14 mouse cellular contexts compared by ENCODE assay signal in the genomic region with DNA sequence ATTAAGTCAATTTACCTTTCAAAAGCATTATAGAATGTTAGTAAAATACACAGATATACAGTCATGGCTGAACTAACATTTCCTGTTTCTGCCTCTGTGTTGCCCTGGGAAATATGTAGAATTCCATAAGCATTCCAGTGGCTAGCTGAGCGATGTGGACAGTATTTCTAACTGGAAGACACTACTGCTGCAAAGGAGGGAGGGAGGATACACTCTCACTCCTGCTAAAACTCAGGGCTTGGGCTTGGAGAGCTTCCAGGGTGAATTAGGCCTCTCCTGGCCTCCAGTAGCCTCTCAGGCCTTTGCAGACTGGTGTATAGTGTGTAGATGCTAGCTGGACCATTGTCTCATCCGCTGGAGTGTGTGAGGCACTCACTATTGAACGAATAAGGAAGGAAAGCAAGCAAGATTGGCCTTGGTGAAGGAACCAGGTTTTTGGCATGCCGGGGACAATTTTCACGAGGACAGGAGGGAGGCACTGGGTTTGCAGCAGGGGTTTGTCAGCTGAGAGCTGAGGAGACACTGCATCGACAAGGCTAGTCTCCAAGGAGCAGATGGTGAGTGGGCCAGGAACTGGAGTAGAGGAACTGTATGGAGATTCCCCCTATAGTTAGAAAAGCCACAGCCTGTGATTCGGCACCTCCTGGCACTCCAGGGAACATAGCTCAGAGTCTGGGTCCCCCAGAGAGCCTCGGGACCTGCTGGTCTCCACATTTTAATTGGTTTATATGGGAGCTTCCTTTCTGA. TPM values are rescaled to one million over a fixed set of nuclear protein-coding genes. Genes with fewer than 3 reads are reported as not detected.
DNase-seq lines count a peak whose midpoint lies in the region; ATAC-seq and TF ChIP-seq lines count a peak whose summit lies in the region.
"Had no signal": no experiment of that assay in that cellular context is flagged by ENCODE, and none has a peak within 500 bp of the region (broad histone marks: within the 10 kb centered on the region; RNA-seq: fewer than 3 reads in every experiment).

No protein-coding gene starts in this region.

- no peak for TF ChIP-seq CTCF in Patski (IDR thresholded peaks at IDR 0.05)

- peak; percentile 62 for DNase-seq in Muller cell, postnatal 12 days (ENCODE audit: inconsistent ontology term)
- no peak for DNase-seq in Patski (ENCODE audit: low read depth, low spot score)
- peak; percentile 41 to 55 for DNase-seq in frontal cortex, postnatal 25 days (ENCODE audit: low spot score in 2 of 2)
- peak; percentile 53 to 73 for DNase-seq in left cerebral cortex, postnatal 10 days (ENCODE audit: extremely low spot score in 1 of 2, low spot score in 2 of 2)
- no peak for DNase-seq in yolk sac, embryonic 10.5 days (ENCODE audit: low spot score)
- DNase-seq in retina, postnatal 1 day: no peak
- no peak for DNase-seq in gastrocnemius, adult 18-20 months (ENCODE audit: low spot score)

- H3K27me3 ChIP-seq in Patski: no peaks in the 10 kb centered on the region

- intact Hi-C loops in left cerebral cortex, postnatal 10 days (cut with DNase I): loop anchor here (5.0 kb wide), 1 partner anchor 38 kb away; no protein-coding TSS in a partner anchor

- peak; percentile 47 for ATAC-seq in Patski

- CTCF ChIA-PET in Patski (lab: Charles Lee): interaction anchor here (1.0 to 1.5 kb wide), 3 partner anchors 13 to 56 kb away, joined by 3 to 4 read pairs (median 3); no protein-coding TSS in a partner anchor

- in situ Hi-C loops in Patski (cut with MboI; ENCODE audit: low pct_unique_long_range_greater_than_20kb): no loop called here

- POLR2A ChIA-PET in Patski (lab: Charles Lee): no interaction called here

RNA-seq across cellular contexts. Expression of a gene that starts 3.9 kb away (rescaled TPM):
- polyA plus RNA-seq in Patski (2021): not detected
- 10 to 100 TPM; 10.6 to 11.1 TPM for total RNA-seq in left cerebral cortex, postnatal 10 days (2021)
- total RNA-seq in gastrocnemius, adult 18-20 months (2021): 1 to 10 TPM; 1.4 to 1.5 TPM
- total RNA-seq: liver, adult 2 months had no signal
- polyA plus RNA-seq: liver, adult 2 months; macrophage had no signal

RNA-seq across cellular contexts. Expression of a gene that starts 7.7 kb away (rescaled TPM):
- polyA plus RNA-seq in Patski (2021): 0.05 TPM
- not detected for total RNA-seq in left cerebral cortex, postnatal 10 days (2021)
- total RNA-seq in gastrocnemius, adult 18-20 months (2021): under 1 TPM in 1 of 2 experiments, not detected in 1; 0.11 TPM
- total RNA-seq: heart, adult 8-10 months; liver, adult 2 months had no signal
- polyA plus RNA-seq: forebrain, embryonic 12.5 days; hindbrain, embryonic 12.5 days; kidney, embryonic 15.5 days; liver, adult 2 months; macrophage had no signal

RNA-seq across cellular contexts. Expression of a gene that starts 15.6 kb away (rescaled TPM):
- not detected for polyA plus RNA-seq in Patski (2021)
- total RNA-seq in left cerebral cortex, postnatal 10 days (2021): not detected
- not detected for total RNA-seq in gastrocnemius, adult 18-20 months (2021)
- total RNA-seq: heart, adult 8-10 months; liver, adult 2 months had no signal
- polyA plus RNA-seq: forebrain, embryonic 12.5 days; hindbrain, embryonic 12.5 days; liver, adult 2 months; macrophage; stomach, embryonic 15.5 days had no signal

RNA-seq across cellular contexts. Expression of a gene that starts 25.1 kb away (rescaled TPM):
- polyA plus RNA-seq in Patski (2021): not detected
- not detected for total RNA-seq in left cerebral cortex, postnatal 10 days (2021)
- total RNA-seq in gastrocnemius, adult 18-20 months (2021): not detected
- total RNA-seq: heart, adult 8-10 months; liver, adult 2 months had no signal
- polyA plus RNA-seq: forebrain, embryonic 12.5 days; hindbrain, embryonic 12.5 days; kidney, embryonic 15.5 days; liver, adult 2 months; macrophage; stomach, embryonic 15.5 days had no signal

RNA-seq across cellular contexts. Expression of a gene that starts 46.6 kb away (rescaled TPM):
- not detected for polyA plus RNA-seq in Patski (2021)
- not detected for total RNA-seq in left cerebral cortex, postnatal 10 days (2021)
- total RNA-seq in gastrocnemius, adult 18-20 months (2021): not detected
- total RNA-seq: heart, adult 8-10 months had no signal
- polyA plus RNA-seq: forebrain, embryonic 12.5 days; hindbrain, embryonic 12.5 days; macrophage had no signal

Comparison
In these comparisons a context has a peak if more than half of its experiments do, and no peak if none do; other contexts are left out.
1. DNase-seq: peak in Muller cell, postnatal 12 days (single experiment), frontal cortex, postnatal 25 days (2 of 2) and left cerebral cortex, postnatal 10 days (2 of 2); none in Patski (single experiment), yolk sac, embryonic 10.5 days (single experiment), retina, postnatal 1 day (single experiment) and gastrocnemius, adult 18-20 months (single experiment).
2. RNA of a gene that starts 3.9 kb away (total RNA-seq): 10.6 to 11.1 TPM in left cerebral cortex, postnatal 10 days; 1.4 to 1.5 TPM in gastrocnemius, adult 18-20 months; every median in the first group is over 4 times any median in the second.